Mouse (Mus musculus): ENCODE results near the gene Cbln3. TPM values are rescaled to one million over a fixed set of nuclear protein-coding genes. Genes with fewer than 3 reads are reported as not detected.

The Cbln3 gene
- polyA plus RNA-seq, 1 experiment, result 0.05 TPM

DNA sequence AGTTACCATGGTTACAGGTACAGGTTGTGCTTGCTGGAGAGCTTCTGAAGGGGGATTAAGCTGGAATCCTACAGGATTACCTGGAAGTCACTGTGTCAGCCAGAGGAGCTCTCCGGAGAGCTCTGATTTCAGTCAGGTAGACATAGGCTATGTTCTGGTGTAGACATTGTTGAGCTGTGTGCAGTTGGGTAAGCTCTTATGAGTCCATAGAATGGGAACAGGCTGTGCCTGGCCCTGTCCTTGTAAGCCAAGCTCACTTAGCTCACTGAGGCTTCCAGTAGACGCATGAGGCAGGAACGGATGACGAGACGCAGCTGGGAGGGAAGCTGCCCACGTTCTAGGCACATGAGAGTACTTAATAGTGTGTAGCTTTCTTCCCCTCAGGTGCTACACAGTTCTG is 22.0 kb downstream of the Cbln3 start:
- Histone ChIP-seq H3K79me3 (ENCODE audit: low read depth) (no peaks in the 10 kb centered on the region), H3K36me3 (ENCODE audit: control insufficient read depth, insufficient read depth) (no peaks in the 10 kb centered on the region), H3K27me3 (ENCODE audit: control insufficient read depth, insufficient read depth, insufficient read length) (peaks cover 14% of the 10 kb centered on the region), H3K79me2 (ENCODE audit: control insufficient read depth, insufficient read depth) (no peaks in the 10 kb centered on the region), H3K4me3 (ENCODE audit: insufficient read depth, poor library complexity, severe bottlenecking) (no peak overlapping the region), H3ac (ENCODE audit: control insufficient read depth, insufficient read length, low read depth) (no peak overlapping the region)
- no peak for TF ChIP-seq FOSL1 (IDR thresholded peaks at IDR 0.05; ENCODE audit: insufficient read depth, low read length, poor library complexity, severe bottlenecking)
- no peak for TF ChIP-seq MYOD1 (IDR thresholded peaks at IDR 0.05; ENCODE audit: control insufficient read depth, insufficient read length, low read depth)
- no peak for TF ChIP-seq CTCF (IDR thresholded peaks at IDR 0.05; ENCODE audit: control insufficient read depth, insufficient read depth, insufficient read length)
- TF ChIP-seq MAX (IDR thresholded peaks at IDR 0.05), result no peak
- TF ChIP-seq MYOG (IDR thresholded peaks at IDR 0.05; ENCODE audit: control insufficient read depth, extremely low read depth, insufficient read length), result no peak
- TF ChIP-seq CEBPB (IDR thresholded peaks at IDR 0.05; ENCODE audit: low read depth), result no peak
- TF ChIP-seq USF1 (IDR thresholded peaks at IDR 0.05; ENCODE audit: low read depth), result no peak

DNA sequence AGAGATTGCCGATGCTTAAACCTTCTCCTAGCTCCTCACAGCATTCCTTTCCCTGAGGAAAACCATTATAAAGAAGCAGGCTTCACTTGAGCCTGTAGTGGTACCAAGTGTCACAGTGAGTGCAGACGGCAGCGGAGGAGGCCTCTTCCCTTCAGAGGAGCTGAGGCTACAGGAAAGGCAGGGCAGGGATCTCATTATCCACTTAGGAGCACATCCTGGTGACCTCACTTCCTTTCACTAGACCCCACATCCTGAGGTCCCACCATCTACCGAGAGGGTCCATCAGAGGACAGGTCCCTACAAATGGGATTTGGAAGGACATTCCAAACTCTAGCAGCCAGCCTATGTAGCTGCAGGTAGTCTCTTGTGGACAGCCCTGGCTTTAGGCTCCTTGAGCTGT is 26.6 kb downstream of the Cbln3 start:
- Histone ChIP-seq H3K36me3 (ENCODE audit: control insufficient read depth, insufficient read depth) (no peaks in the 10 kb centered on the region), H3ac (ENCODE audit: control insufficient read depth, insufficient read length, low read depth) (no peak overlapping the region), H3K27me3 (ENCODE audit: control insufficient read depth, insufficient read depth, insufficient read length) (peaks cover 18% of the 10 kb centered on the region)

DNA sequence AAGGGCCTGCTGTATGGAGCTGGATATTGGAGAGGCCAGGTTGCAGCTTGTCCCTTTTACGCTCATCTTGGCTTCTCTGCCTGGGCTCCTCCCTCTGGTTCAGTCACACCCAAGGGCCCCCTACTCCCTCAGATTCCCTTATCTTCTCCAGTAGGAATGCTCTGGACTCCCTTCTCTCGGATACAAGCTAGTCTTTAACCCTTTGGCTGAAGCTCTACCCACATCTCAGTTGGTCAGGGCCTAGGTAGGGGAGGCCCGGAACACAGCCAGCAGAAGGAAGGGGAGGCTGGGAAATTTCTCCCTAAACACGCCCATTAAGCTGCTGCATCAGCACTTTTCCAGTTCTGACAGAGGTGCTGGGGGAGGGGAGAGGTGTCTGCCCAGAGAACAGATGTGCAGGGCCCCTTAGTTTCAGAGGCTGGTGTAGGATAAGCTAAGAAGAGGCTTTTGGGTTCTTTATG is 29.1 kb downstream of the Cbln3 start:
- Histone ChIP-seq H3ac (ENCODE audit: control insufficient read depth, insufficient read length, low read depth) (no peak overlapping the region), H3K36me3 (ENCODE audit: control insufficient read depth, insufficient read depth) (no peaks in the 10 kb centered on the region), H3K27me3 (ENCODE audit: control insufficient read depth, insufficient read depth, insufficient read length) (peaks cover 19% of the 10 kb centered on the region), H3K4me3 (ENCODE audit: insufficient read depth, poor library complexity, severe bottlenecking) (no peak overlapping the region), H3K79me3 (ENCODE audit: low read depth) (no peaks in the 10 kb centered on the region), H3K79me2 (ENCODE audit: control insufficient read depth, insufficient read depth) (no peaks in the 10 kb centered on the region)
- no peak for TF ChIP-seq MYOG (IDR thresholded peaks at IDR 0.05; ENCODE audit: control insufficient read depth, extremely low read depth, insufficient read length)
- no peak for TF ChIP-seq CTCF (IDR thresholded peaks at IDR 0.05; ENCODE audit: control insufficient read depth, insufficient read depth, insufficient read length)
- no peak for TF ChIP-seq MAX (IDR thresholded peaks at IDR 0.05)
- no peak for TF ChIP-seq MYOD1 (IDR thresholded peaks at IDR 0.05; ENCODE audit: control insufficient read depth, insufficient read length, low read depth)
- no peak for TF ChIP-seq FOSL1 (IDR thresholded peaks at IDR 0.05; ENCODE audit: insufficient read depth, low read length, poor library complexity, severe bottlenecking)
- no peak for TF ChIP-seq CEBPB (IDR thresholded peaks at IDR 0.05; ENCODE audit: low read depth)
- no peak for TF ChIP-seq USF1 (IDR thresholded peaks at IDR 0.05; ENCODE audit: low read depth)

More for the DNA sequence above, 26.6 kb downstream of the Cbln3 start:
- no peak for TF ChIP-seq CTCF (IDR thresholded peaks at IDR 0.05; ENCODE audit: control insufficient read depth, insufficient read depth, insufficient read length)
- H3K4me3 ChIP-seq (ENCODE audit: insufficient read depth, poor library complexity, severe bottlenecking), result no peak overlapping the region
- H3K79me3 ChIP-seq (ENCODE audit: low read depth), result no peaks in the 10 kb centered on the region
- no peaks in the 10 kb centered on the region for H3K79me2 ChIP-seq (ENCODE audit: control insufficient read depth, insufficient read depth)

DNA sequence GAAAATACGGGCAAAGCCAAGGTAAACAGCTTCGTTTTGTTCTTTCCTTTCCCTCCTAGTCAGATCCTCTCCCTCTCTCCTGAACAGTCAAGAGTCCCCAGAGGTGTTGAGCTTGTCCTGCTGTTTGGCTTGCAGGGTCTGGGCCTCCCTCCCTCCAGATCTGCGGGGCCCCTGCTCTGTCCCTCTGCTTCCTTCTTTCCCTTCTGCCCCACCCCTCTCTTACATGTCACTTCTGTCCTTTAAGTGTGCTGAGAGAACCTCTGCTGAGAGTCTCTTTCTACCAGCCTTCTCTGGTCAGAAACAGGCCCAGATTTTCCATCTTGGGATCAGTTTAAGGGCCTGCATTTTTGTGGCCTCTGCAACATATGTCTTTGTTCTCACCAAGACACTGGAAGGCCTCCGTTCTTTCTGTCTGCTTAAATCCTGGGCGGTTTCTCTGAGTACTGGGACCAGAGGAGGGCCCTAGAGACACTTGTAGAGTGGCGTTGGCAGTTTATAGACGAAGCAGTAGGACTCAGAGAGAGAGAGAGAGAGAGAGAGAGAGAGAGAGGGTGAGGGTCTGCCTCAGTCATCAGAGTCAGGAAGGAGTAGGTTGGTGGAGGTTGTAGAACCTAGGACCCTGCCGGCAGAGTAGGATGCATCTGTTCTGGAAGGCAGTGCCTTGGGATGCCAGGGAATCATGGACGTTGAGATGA is 29.6 kb downstream of the Cbln3 start:
- H3K79me2 ChIP-seq (ENCODE audit: control insufficient read depth, insufficient read depth), result no peaks in the 10 kb centered on the region
- TF ChIP-seq FOSL1 (IDR thresholded peaks at IDR 0.05; ENCODE audit: insufficient read depth, low read length, poor library complexity, severe bottlenecking) (no peak), MYOD1 (IDR thresholded peaks at IDR 0.05; ENCODE audit: control insufficient read depth, insufficient read length, low read depth) (no peak), MYOG (IDR thresholded peaks at IDR 0.05; ENCODE audit: control insufficient read depth, extremely low read depth, insufficient read length) (no peak), MAX (IDR thresholded peaks at IDR 0.05) (no peak), USF1 (IDR thresholded peaks at IDR 0.05; ENCODE audit: low read depth) (no peak), CEBPB (IDR thresholded peaks at IDR 0.05; ENCODE audit: low read depth) (no peak), CTCF (IDR thresholded peaks at IDR 0.05; ENCODE audit: control insufficient read depth, insufficient read depth, insufficient read length) (no peak)
- no peak overlapping the region for H3ac ChIP-seq (ENCODE audit: control insufficient read depth, insufficient read length, low read depth)
- H3K79me3 ChIP-seq (ENCODE audit: low read depth), result no peaks in the 10 kb centered on the region
- peaks cover 19% of the 10 kb centered on the region for H3K27me3 ChIP-seq (ENCODE audit: control insufficient read depth, insufficient read depth, insufficient read length)
- H3K36me3 ChIP-seq (ENCODE audit: control insufficient read depth, insufficient read depth), result no peaks in the 10 kb centered on the region
- H3K4me3 ChIP-seq (ENCODE audit: insufficient read depth, poor library complexity, severe bottlenecking), result no peak overlapping the region

DNA sequence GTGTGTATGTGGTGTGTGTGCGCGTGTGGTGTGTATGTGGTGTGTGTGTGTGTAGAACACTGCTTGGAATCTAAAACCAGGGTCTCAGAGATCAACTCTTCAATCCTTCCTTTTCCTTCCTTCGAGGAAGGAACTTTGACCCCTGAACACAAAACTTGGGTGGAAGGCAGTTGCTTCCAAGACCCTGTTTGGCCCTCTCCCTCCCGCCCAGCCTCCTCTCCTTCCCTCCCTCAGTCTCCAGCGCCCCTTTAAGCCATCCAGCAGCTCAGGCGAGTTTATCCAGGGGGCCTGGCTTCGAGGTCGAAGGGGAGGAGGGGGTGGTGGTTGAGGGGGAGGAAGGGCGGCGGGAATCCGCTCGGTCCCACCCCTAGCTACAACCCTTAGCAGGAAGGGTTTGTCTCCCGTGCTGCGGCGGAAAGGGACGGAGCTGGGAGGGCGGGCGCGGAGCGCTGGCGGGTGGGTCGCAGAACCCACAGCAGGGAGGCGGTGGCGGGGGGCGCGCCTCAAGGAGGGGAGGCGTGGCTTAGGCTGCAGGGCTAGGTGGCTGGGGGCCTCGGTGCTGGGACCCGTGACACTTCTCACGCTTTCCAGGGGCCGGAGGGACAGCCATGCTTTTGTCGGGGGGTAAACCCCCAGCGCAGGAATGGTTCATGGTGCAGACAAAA is 30.4 kb downstream of the Cbln3 start, which contains the start of gene Nynrin:
Nynrin (plus strand) TSS at position 390 of the 665 bp plus-strand sequence.
- TF ChIP-seq MAX (IDR thresholded peaks at IDR 0.05) (no peak), MYOG (IDR thresholded peaks at IDR 0.05; ENCODE audit: control insufficient read depth, extremely low read depth, insufficient read length) (no peak)
- Histone ChIP-seq H3K27me3 (ENCODE audit: control insufficient read depth, insufficient read depth, insufficient read length) (peaks cover 19% of the 10 kb centered on the region), H3K79me3 (ENCODE audit: low read depth) (no peaks in the 10 kb centered on the region), H3K4me3 (ENCODE audit: insufficient read depth, poor library complexity, severe bottlenecking) (no peak within 1 kb of the TSS), H3ac (ENCODE audit: control insufficient read depth, insufficient read length, low read depth) (peak within 1 kb of the TSS; percentile 14), H3K79me2 (ENCODE audit: control insufficient read depth, insufficient read depth) (no peaks in the 10 kb centered on the region), H3K36me3 (ENCODE audit: control insufficient read depth, insufficient read depth) (no peaks in the 10 kb centered on the region)

Measured in C2C12 (cell line).